ENCODE assay signal across 23 mouse cellular contexts in the genomic region with DNA sequence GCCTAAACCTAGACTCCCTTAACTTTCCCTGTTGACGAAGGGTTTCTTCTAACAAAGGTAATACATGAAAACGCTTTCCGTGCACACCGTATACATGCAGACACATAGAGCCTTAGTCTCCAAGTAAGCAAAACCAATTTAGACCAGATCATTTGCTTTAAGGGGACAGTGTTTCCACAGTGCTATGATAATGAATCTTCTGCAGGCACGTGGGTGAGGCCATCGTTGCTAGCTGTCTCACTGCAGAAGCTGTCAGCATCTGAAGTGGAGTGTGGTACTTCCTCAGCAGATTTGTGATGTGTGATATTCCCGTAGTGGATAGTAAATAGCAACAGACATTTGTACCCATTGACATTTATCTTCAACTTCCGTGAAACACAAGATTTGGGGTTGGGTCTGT. TPM values are rescaled to one million over a fixed set of nuclear protein-coding genes. Genes with fewer than 3 reads are reported as not detected.
DNase-seq lines count a peak whose midpoint lies in the region; ATAC-seq and TF ChIP-seq lines count a peak whose summit lies in the region.
"Had no signal": no experiment of that assay in that cellular context is flagged by ENCODE, and none has a peak within 500 bp of the region (broad histone marks: within the 10 kb centered on the region; RNA-seq: fewer than 3 reads in every experiment).

No protein-coding gene starts in this region.

- no peaks in the 10 kb centered on the region for H3K36me3 ChIP-seq in heart, embryonic 10.5 days
- no peaks in the 10 kb centered on the region for H3K36me3 ChIP-seq in heart, embryonic 13.5 days

- H3K4me1 ChIP-seq in heart, embryonic 10.5 days: peaks cover 63% of the 10 kb centered on the region
- H3K4me1 ChIP-seq in heart, embryonic 13.5 days: peaks cover 68% of the 10 kb centered on the region

- no peaks in the 10 kb centered on the region for H3K27me3 ChIP-seq in heart, embryonic 10.5 days (ENCODE audit: insufficient read depth, poor library complexity, severe bottlenecking)
- no peaks in the 10 kb centered on the region for H3K27me3 ChIP-seq in heart, embryonic 13.5 days (replicated peaks)
- H3K27me3 ChIP-seq: embryonic facial prominence, embryonic 13.5 days; embryonic facial prominence, embryonic 15.5 days; forebrain, embryonic 12.5 days had no signal

- no peaks in the 10 kb centered on the region for H3K9me3 ChIP-seq in heart, embryonic 10.5 days
- H3K9me3 ChIP-seq in heart, embryonic 13.5 days: no peaks in the 10 kb centered on the region
- H3K9me3 ChIP-seq: embryonic facial prominence, embryonic 13.5 days; embryonic facial prominence, embryonic 15.5 days; forebrain, embryonic 10.5 days; forebrain, embryonic 12.5 days had no signal

- no peak for TF ChIP-seq CTCF in layer of hippocampus, adult 2 months (conservative IDR thresholded peaks at IDR 0.05)

- H3K9ac ChIP-seq in heart, embryonic 13.5 days: no peak overlapping the region
- H3K9ac ChIP-seq: embryonic facial prominence, embryonic 13.5 days; embryonic facial prominence, embryonic 15.5 days; forebrain, embryonic 12.5 days had no signal

- H3K27ac ChIP-seq in heart, embryonic 10.5 days: no peak overlapping the region
- no peak overlapping the region for H3K27ac ChIP-seq in heart, embryonic 13.5 days (replicated peaks)
- peak overlapping the region; percentile 19; the same call in 1 of the 2 replicates for H3K27ac ChIP-seq in layer of hippocampus, adult 2 months
- H3K27ac ChIP-seq: embryonic facial prominence, embryonic 13.5 days; embryonic facial prominence, embryonic 15.5 days had no signal

- 61% methylated on average over 8 of the region's 8 CpGs for WGBS in heart, embryonic 10.5 days
- 53% methylated on average over 8 of the region's 8 CpGs for WGBS in heart, embryonic 13.5 days

- ATAC-seq in heart, embryonic 13.5 days (ENCODE audit: extremely low read depth, insufficient number of reproducible peaks, low FRiP score, low TSS enrichment): no peak
- ATAC-seq: forebrain, embryonic 14.5 days had no signal

- DNase-seq in heart, embryonic 10.5 days (ENCODE audit: low spot score): peak; percentile 61
- no peak for DNase-seq in heart, adult 9 months (ENCODE audit: low spot score in 2 of 2)
- no peak for DNase-seq in heart, adult 8-10 months (ENCODE audit: low spot score)
- DNase-seq in layer of hippocampus, adult 2 months (ENCODE audit: low spot score in 2 of 2): no peak
- no peak for DNase-seq in layer of hippocampus, adult 8-10 months (ENCODE audit: low spot score in 2 of 2)
- DNase-seq: adrenal gland, adult 2 months; adrenal gland, postnatal 10 days; adrenal gland, postnatal 25 days; cerebellum, adult 11 months; cerebellum, adult 18-20 months; cerebellum, adult 8-10 months; cerebellum, adult 9-11 months; cerebellum, postnatal 14 days; cerebellum, postnatal 36 days; embryo, embryonic 11 days had no signal

- no peak overlapping the region for H3K4me3 ChIP-seq in heart, embryonic 10.5 days
- no peak overlapping the region for H3K4me3 ChIP-seq in heart, embryonic 13.5 days
- H3K4me3 ChIP-seq in layer of hippocampus, adult 2 months: no peak overlapping the region
- H3K4me3 ChIP-seq: embryonic facial prominence, embryonic 13.5 days; embryonic facial prominence, embryonic 15.5 days; erythroblast, embryonic 14.5 days; forebrain, embryonic 10.5 days; forebrain, embryonic 12.5 days had no signal

- H3K4me2 ChIP-seq in heart, embryonic 13.5 days: peak overlapping the region; percentile 19; the same call in 1 of the 2 replicates
- H3K4me2 ChIP-seq: embryonic facial prominence, embryonic 13.5 days; embryonic facial prominence, embryonic 15.5 days; forebrain, embryonic 12.5 days had no signal

RNA-seq across cellular contexts. Expression of gene Fyn, which starts 16.6 kb away (rescaled TPM):
- polyA plus RNA-seq in heart, embryonic 10.5 days (2016; fragmentation: Nextera tagmentation; extraction: Ambion mirVana): 12.9 and 20.8 TPM in 2 replicates
- 11.2 and 13.3 TPM in 2 replicates for polyA plus RNA-seq in heart, embryonic 13.5 days (2015; fragmentation: Nextera tagmentation; extraction: Ambion mirVana)
- 10 to 100 TPM; 22.4 to 27.6 (median 24.2) TPM for total RNA-seq in heart, adult 8-10 months (2022)
- 100 to 1,000 TPM; 127 to 130 TPM for total RNA-seq in layer of hippocampus, adult 2 months (2021)
- 100 to 1,000 TPM; 113 to 122 (median 118) TPM for total RNA-seq in layer of hippocampus, adult 8-10 months (2022)
- total RNA-seq: MEL had no signal
